Mouse (Mus musculus) macrophage (primary cell): ENCODE results near the gene Ciart. TPM values are rescaled to one million over a fixed set of nuclear protein-coding genes. Genes with fewer than 3 reads are reported as not detected.
A peak's percentile ranks its signal among the peaks of the same experiment; 100 is the strongest.

Source experiments
- H3K27ac ChIP-seq: fragments of 350-480 bp; formaldehyde crosslinking; 2 replicates; pipeline ENCODE4 v1.9.0; 2021
- H3K36me3 ChIP-seq: fragments of 350-480 bp; formaldehyde crosslinking; 2 replicates; pipeline ENCODE4 v1.9.0; 2021; ENCODE audit errors: inconsistent target
- H3K4me3 ChIP-seq: fragments of 350-480 bp; formaldehyde crosslinking; 2 replicates; pipeline ENCODE4 v1.9.0; 2021; ENCODE audit errors: inconsistent target
- H3K79me2 ChIP-seq: fragments of 350-480 bp; formaldehyde crosslinking; 2 replicates; pipeline ENCODE4 v1.9.0; 2021; ENCODE audit errors: inconsistent target
- WGBS: methylation state at CpG from one replicate; pipeline ENCODE4 v1.1.7; 2026; ENCODE audit warnings: inconsistent platforms; ENCODE audit not compliant: missing documents; 5-methylcytosine and 5-hydroxymethylcytosine counted together
- polyA plus RNA-seq: library from polyadenylated mRNA; stranded (reverse); fragments of 250-400 nt; gene quantifications from 3 replicates; pipeline ENCODE4 v1.2.4, GENCODE M21; 2018; ENCODE audit warnings: inconsistent platforms

The Ciart gene
- polyA plus RNA-seq, 1 experiment from 2014 or later = 1.7 TPM

GRCm38 (mm10) chr3:95892066-95893052, 10.3 kb upstream of the Ciart start:
- Histone ChIP-seq H3K4me3 (peak overlapping the region; percentile 52), H3K27ac (peak overlapping the region; percentile 82), H3K79me2 (peaks cover 43% of the 10 kb centered on the region), H3K36me3 (peaks cover 1% of the 10 kb centered on the region; the same call in 1 of the 2 replicates)
- 28% methylated on average over 11 of the region's 11 CpGs for WGBS

DNA sequence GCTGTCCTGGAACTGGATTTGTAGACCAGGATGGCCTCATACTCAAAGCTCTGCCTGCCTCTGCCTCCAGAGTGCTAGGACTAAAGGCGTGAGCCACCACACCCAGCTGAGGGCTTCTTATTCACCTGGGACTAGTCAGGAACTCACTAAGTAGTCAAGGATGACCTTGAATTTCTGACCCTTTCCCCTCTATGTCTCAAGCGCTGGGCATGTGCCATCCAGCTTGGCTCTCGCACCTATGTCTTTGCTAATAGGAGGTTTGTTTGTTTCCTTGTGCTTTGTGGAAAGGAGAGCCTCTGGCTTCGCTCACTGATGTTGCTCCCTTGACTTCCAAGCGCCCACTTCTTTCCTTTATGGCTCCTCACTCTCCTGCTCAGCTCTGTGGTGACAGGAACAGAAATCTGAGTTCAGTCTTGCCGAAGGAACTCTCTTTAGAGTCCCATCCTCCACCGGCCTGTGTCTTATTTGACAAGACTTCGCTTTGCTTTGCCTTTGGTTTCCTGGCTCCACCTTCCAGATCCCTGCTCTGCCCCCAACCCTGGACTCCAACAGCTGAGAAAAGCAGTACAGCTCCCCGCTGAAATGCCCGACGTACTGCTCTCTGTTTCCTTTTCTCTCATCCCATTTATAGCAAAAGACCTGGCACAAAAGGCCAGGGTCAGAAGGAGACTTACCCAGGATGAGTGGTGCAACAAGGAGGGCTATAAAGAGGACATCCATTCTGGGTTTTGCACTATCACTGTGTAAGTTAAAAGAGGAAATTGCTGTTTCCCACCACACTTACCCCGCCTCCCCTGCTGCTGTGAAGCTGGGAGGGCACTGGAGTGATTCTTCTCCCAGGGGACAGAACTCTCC, 9.4 kb upstream of the Ciart start, which contains the start of gene BC028528:
BC028528 (minus strand) TSS at position 795 of the 855 bp plus-strand sequence.
- 9% methylated on average over 12 of the region's 12 CpGs for WGBS
- Histone ChIP-seq H3K79me2 (peaks cover 43% of the 10 kb centered on the region), H3K36me3 (peaks cover 10% of the 10 kb centered on the region), H3K4me3 (peak within 1 kb of the TSS; percentile 52), H3K27ac (peak within 1 kb of the TSS; percentile 82)

GRCm38 (mm10) chr3:95889664-95890063, 7.6 kb upstream of the Ciart start:
- Histone ChIP-seq H3K4me3 (no peak overlapping the region), H3K36me3 (peaks cover 26% of the 10 kb centered on the region), H3K27ac (no peak overlapping the region), H3K79me2 (peaks cover 29% of the 10 kb centered on the region)
- WGBS = 94% methylated on average over 3 of the region's 3 CpGs

DNA sequence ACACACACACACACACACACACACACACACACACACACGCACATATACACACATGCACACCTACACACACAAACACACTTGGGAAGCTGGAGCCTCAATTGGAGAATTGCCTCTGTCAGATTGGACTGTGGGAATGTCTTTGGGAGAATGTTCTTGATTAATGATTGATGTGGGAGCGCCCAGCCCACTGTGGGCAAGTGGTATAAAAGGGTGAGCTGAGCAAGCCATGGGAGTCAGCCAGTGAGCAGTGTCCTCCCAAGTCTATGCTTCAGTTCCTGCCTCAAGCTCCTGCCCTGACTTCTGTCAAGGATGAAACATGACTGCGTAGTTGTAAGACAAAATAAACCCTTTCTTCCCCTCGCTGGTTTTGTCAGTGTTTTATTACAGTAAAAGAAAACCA, 5.5 kb upstream of the Ciart start:
- Histone ChIP-seq H3K36me3 (peaks cover 31% of the 10 kb centered on the region), H3K79me2 (peaks cover 23% of the 10 kb centered on the region), H3K4me3 (no peak overlapping the region), H3K27ac (no peak overlapping the region)
- 83% methylated on average over 3 of the region's 4 CpGs for WGBS

- peaks cover 4% of the 10 kb centered on the region; the same call in 1 of the 2 replicates for H3K79me2 ChIP-seq
- peaks cover 31% of the 10 kb centered on the region for H3K36me3 ChIP-seq
- 97% methylated on average over 5 of the region's 5 CpGs for WGBS
- no peak overlapping the region for H3K27ac ChIP-seq
- H3K4me3 ChIP-seq = no peak overlapping the region
These were observed 2.3 kb upstream of the Ciart start for GRCm38 (mm10) chr3:95884400-95884799.

DNA sequence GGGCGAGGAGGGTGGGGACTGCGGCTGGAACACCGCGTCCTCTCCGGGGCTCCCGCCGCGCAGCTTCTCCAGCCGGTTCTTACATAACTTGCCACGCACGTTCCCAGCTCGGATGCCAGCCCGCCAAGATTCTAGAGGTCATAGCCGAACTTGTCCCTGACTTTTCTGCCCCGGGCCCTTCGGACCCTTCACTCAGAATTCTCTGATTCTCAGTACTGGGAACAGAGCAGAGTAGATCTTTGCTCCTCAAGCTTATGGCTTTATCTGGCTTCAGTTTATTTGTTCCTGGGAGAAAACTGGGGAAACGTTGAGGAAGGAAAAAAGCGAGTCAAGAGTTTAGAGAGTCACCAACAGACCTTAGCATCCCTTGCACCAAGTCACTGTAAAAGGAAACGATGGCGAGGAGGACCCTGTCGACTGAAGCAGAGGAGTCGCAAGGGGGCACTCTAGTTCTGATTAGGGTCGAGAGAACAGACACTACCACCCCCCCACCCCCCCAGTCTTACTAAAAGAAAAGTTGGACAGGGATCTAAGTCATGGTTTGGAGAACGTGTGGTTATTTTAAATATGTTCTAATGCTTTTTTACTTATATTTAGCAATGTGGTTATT, 870 bp upstream of the Ciart start:
- Histone ChIP-seq H3K36me3 (peaks cover 31% of the 10 kb centered on the region), H3K79me2 (no peaks in the 10 kb centered on the region), H3K4me3 (peak overlapping the region; percentile 56), H3K27ac (peak overlapping the region; percentile 40)
- 2% methylated on average over 23 of the region's 24 CpGs for WGBS

DNA sequence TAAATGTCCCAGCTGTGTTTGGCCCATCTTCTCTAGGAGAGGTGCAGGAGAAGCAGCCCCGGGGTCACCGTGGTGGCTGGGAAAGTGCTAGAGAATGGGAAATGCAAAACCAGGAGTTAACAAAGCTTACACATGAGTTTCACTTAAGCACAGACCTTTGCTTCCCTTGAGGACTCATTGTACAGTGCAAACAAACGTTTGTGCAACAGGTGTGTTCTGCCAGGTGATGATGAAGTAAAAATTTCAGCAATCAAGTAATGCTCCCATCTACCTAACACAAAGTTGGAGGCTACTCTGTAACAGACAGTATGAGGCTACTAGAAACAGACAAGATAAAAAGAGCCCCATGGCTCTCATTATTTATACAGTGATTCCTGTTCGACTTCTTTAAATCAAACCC, 3.0 kb downstream of the Ciart start:
- Histone ChIP-seq H3K27ac (no peak overlapping the region), H3K4me3 (no peak overlapping the region), H3K79me2 (no peaks in the 10 kb centered on the region; the same call in 1 of the 2 replicates), H3K36me3 (no peaks in the 10 kb centered on the region; the same call in 1 of the 2 replicates)
- WGBS = 92% methylated on average over 4 of the region's 4 CpGs

- H3K36me3 ChIP-seq = peaks cover 25% of the 10 kb centered on the region
- H3K27ac ChIP-seq = peak overlapping the region; percentile 64; the same call in 1 of the 2 replicates
- peaks cover 61% of the 10 kb centered on the region for H3K79me2 ChIP-seq
- WGBS = 89% methylated on average over 7 of the region's 7 CpGs
- peak overlapping the region; percentile 83 for H3K4me3 ChIP-seq
These were observed 10.0 kb downstream of the Ciart start for GRCm38 (mm10) chr3:95872048-95872447.

DNA sequence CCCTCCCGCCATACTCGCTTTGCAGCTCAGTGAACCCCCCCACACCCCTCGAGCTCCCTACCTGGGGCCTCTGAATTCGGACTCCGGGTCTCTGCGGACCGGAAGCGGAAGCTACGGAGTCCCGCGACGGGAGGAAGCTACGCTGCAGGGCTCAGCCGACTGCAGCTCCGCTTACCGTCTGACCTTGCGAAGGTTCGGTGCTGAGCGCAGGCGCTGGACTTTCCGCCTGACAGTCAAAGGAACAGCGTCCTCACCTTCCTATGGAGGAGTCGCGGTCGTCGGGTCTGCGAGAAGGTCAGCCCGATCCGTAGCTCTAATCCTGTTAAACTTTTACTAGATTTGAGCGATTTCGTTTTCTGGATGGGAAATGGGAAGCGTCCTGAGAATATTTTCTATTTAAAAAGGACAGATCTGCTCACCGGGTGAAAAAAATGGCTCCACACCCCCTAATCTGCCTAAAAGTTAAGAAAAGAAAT, 10.6 kb downstream of the Ciart start, which contains the start of gene Mrps21:
Mrps21 (minus strand) TSS at position 128 of the 476 bp plus-strand sequence.
- Histone ChIP-seq H3K36me3 (peaks cover 27% of the 10 kb centered on the region), H3K27ac (peak within 1 kb of the TSS; percentile 64), H3K4me3 (peak within 1 kb of the TSS; percentile 83), H3K79me2 (peaks cover 68% of the 10 kb centered on the region)
- 0% methylated on average over 33 of the region's 33 CpGs for WGBS

- 8% methylated on average over 14 of the region's 15 CpGs for WGBS
- peaks cover 27% of the 10 kb centered on the region for H3K36me3 ChIP-seq
- H3K27ac ChIP-seq = peak overlapping the region; percentile 64
- peak overlapping the region; percentile 83 for H3K4me3 ChIP-seq
- peaks cover 68% of the 10 kb centered on the region for H3K79me2 ChIP-seq
These were observed 11.1 kb downstream of the Ciart start for GRCm38 (mm10) chr3:95870976-95871375.

- Histone ChIP-seq H3K27ac (no peak overlapping the region), H3K79me2 (peaks cover 66% of the 10 kb centered on the region), H3K4me3 (no peak overlapping the region), H3K36me3 (peaks cover 53% of the 10 kb centered on the region)
- 100% methylated on average over 2 of the region's 2 CpGs for WGBS
These were observed 14.6 kb downstream of the Ciart start for GRCm38 (mm10) chr3:95867408-95867807.

- 87% methylated on average over 5 of the region's 5 CpGs for WGBS
- peaks cover 53% of the 10 kb centered on the region for H3K36me3 ChIP-seq
- H3K27ac ChIP-seq = no peak overlapping the region
- H3K79me2 ChIP-seq = peaks cover 53% of the 10 kb centered on the region
- H3K4me3 ChIP-seq = no peak overlapping the region
These were observed 16.0 kb downstream of the Ciart start for GRCm38 (mm10) chr3:95866071-95866470.

GRCm38 (mm10) chr3:95865571-95865970, 16.5 kb downstream of the Ciart start:
- Histone ChIP-seq H3K79me2 (peaks cover 48% of the 10 kb centered on the region), H3K27ac (no peak overlapping the region), H3K36me3 (peaks cover 53% of the 10 kb centered on the region), H3K4me3 (no peak overlapping the region)
- 95% methylated on average over 20 of the region's 20 CpGs for WGBS

DNA sequence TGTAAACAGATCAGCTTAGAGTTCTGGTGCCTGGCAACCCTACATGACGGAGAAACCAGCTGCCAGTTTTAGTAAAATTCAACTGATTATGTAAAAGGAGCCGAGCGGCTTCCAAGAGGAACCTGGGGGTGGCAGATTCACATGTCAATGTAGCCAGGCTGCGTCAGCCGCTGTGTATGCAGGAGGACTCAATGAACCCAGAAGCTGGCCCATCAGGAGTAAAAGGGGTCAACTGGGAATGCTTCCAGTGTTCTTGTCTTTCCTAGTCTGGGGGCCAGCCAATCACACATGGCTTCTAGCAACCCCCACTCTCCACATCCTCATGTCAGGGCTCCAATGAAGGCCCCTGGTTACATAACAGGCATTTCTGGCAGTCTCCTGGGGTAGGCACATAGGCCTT, 17.0 kb downstream of the Ciart start:
- WGBS = 95% methylated on average over 5 of the region's 5 CpGs

More for the DNA sequence above, 17.0 kb downstream of the Ciart start:
- H3K79me2 ChIP-seq = peaks cover 43% of the 10 kb centered on the region
- H3K27ac ChIP-seq = no peak overlapping the region
- no peak overlapping the region for H3K4me3 ChIP-seq
- peaks cover 53% of the 10 kb centered on the region for H3K36me3 ChIP-seq
